ENCODE assay signal across 8 mouse cellular contexts in the genomic region with DNA sequence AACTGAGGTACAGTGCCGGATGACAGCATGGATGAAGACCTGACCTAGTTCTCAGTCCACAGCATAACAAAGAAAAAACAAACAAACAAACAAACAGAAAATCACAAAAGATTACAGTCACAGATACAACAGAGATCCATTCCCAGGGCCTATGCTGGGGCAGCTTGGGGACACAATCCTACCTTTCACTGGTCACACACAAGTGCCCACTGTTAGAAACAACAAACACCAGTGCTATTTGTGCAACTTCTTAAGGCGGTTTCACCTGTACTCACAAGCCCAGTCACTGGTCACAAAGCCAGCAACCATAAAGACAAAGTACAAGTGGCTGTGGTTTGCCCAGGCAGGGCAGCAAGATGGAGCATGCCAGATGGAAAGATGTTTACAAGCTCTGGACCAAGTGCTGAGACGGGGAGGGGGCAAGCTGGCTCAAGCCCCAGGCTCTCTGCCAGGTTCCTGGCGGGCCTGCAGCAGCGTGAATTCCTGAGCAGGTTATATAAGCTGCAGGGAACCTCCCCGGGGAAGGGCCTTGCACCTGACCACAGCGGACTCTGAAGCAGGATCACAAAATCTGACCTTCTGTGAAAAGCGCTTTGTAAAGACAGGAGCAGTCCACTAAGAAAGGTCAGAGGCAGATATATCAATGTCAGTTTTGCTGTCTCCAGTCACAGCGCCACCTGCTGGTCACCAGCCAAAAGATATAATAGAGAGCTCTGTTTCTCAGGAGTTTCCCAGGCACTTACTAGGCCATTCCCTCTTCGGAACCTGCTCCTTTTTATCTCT.
DNase-seq lines count a peak whose midpoint lies in the region; ATAC-seq lines count a peak whose summit lies in the region.

No protein-coding gene starts in this region.

- intact Hi-C loops in gastrocnemius, postnatal 14 days (cut with DNase I; ENCODE audit: low total_unique reads) = loop anchor here (5.0 kb wide), 1 partner anchor 96 kb away; no protein-coding TSS in a partner anchor

- DNase-seq in adrenal gland, adult 2 months = peak; percentile 82
- DNase-seq in embryo, embryonic 10.5 days (ENCODE audit: low spot score) = peak; percentile 86
- DNase-seq in gastrocnemius, postnatal 14 days = peak; percentile 76
- DNase-seq in induced T-regulatory cell, adult 2 months (ENCODE audit: low read depth) = peak; percentile 57
- peak; percentile 50 to 64 for DNase-seq in left cerebral cortex, adult 8-10 months (ENCODE audit: low spot score in 2 of 2)
- peak; percentile 79 for DNase-seq in mesoderm, embryonic 11.5 days (ENCODE audit: low read depth, low spot score)
- DNase-seq in right cerebral cortex, postnatal 4 days = peak; percentile 85

- ATAC-seq in monocyte, adult 5-6 weeks (replicated peaks; ENCODE audit: insufficient number of reproducible peaks, low FRiP score, low TSS enrichment, poor library complexity, severe bottlenecking) = no peak
